Mouse (Mus musculus): ENCODE results near the gene Fance.

GRCm38 (mm10) chr17:28287980-28288379, 25.3 kb upstream of the Fance start:
- TF ChIP-seq CTCF (IDR thresholded peaks at IDR 0.05; ENCODE audit: low read depth) = peak; percentile 63
- no peak for TF ChIP-seq EP300 (IDR thresholded peaks at IDR 0.05; ENCODE audit: low read depth)

All from liver, embryonic 14.5 days (tissue).